Mouse (Mus musculus) cerebellum, adult 9-11 months (tissue): Measurements from ENCODE around the gene Dlst.

Experiments
- DNase-seq: peaks from one replicate; pipeline ENCODE4 v3.0.0; 2022

The Dlst gene

GRCm38 (mm10) chr12:85151002-85151774, 40.6 kb downstream of the Dlst start, which contains the start of gene Rps6kl1:
Rps6kl1 (minus strand) TSS chr12:85151264.
- DNase-seq = peak; percentile 93

- DNase-seq = no peak
Observed at GRCm38 (mm10) chr12:85153011-85153410, 42.4 kb downstream of the Dlst start.

- no peak for DNase-seq
Observed at GRCm38 (mm10) chr12:85156324-85156723, 45.7 kb downstream of the Dlst start.

DNA sequence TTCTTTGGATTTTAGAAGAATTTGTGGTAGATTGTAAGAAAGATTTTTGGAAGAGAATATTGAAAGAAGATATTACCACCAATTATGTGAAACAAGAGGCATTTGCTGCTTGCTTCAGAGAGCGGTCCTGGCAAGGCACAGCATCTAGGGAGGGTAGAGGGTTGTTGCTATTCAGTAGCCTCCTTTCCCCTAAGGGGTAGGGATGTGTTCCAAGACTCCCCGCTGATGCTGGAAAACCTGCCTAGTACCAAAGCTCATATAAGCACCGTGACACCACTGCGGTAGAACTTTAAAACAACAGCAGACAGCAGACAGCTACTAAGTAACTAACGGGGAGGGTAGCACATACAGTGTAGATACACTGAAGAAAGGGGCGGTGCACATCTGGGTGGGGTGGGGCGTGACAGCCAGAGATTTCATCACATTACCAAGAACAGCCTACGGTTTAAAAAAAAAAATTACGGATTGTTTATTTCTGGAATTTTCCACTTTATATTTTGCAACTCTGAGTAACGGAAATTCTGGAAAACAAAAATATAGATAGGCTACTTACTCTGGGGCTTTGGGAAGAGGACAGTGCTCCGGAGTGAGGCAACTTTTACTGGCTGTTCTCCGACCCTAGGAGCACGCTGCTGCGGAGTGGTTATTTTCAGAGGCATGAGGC, 47.3 kb downstream of the Dlst start:
- no peak for DNase-seq

DNA sequence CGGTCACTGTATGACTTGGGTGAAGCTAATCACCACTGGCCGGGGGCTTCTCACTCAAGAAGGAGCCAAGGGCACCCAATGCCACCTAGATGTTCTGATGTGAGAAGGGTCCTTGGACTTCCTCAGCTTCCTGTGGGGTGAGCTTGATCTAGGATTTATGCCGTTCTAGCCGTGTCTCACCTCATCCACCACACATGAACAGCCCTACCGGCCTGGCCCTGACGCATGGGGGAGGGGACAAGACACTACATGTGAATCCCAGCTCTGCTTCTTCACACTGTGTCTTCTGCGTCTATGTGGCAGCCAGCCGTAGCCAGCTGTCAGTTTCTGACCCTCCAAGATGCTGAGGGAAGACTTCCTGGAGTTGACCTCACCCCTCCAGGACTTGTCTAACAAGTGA, 48.2 kb downstream of the Dlst start:
- no peak for DNase-seq

DNA sequence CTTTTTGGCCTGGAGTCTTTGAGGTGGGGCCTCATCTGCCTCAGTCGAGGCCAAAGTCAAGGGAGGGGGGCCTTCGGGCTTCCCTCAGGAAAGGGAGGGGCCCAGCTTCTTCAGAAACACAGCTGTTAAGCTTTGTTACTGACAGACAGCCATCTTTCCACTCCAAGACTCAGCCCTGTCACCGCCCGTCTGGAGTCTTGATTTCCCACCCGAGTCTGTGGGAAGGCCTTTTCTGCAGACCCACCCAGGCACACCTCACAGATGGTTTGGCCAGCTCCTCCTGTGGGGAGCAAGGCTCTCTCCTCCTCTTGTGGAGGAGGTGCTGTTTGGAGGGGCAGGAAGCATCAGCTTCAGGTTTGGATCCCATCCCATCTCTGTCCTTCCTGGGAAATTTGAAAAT, 49.0 kb downstream of the Dlst start:
- DNase-seq = no peak

DNA sequence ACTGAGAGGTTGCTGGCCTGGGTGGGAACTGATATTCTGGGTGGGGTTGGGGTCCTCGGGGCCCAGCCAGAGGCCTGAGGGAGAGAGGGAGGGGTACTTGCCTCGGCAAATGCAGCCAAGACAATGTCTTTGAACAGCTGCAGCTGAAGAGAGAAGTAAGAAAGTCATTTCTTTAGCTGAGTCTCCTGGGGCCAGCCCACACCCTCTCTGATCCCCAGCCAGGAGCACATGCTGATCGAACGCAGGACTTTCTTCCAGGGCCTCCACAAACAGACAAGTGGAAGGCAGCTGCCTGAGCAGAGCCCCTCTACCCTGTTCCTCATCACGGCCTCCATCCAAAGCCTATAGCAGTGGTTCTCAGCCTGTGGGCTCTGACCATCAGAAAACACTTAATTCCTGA, 54.4 kb downstream of the Dlst start:
- DNase-seq = no peak

GRCm38 (mm10) chr12:85166631-85167030, 56.0 kb downstream of the Dlst start:
- no peak for DNase-seq

- DNase-seq = peak; percentile 76
Observed at GRCm38 (mm10) chr12:85169117-85169858, 58.7 kb downstream of the Dlst start.

GRCm38 (mm10) chr12:85169877-85170276, 59.2 kb downstream of the Dlst start:
- DNase-seq = no peak

DNA sequence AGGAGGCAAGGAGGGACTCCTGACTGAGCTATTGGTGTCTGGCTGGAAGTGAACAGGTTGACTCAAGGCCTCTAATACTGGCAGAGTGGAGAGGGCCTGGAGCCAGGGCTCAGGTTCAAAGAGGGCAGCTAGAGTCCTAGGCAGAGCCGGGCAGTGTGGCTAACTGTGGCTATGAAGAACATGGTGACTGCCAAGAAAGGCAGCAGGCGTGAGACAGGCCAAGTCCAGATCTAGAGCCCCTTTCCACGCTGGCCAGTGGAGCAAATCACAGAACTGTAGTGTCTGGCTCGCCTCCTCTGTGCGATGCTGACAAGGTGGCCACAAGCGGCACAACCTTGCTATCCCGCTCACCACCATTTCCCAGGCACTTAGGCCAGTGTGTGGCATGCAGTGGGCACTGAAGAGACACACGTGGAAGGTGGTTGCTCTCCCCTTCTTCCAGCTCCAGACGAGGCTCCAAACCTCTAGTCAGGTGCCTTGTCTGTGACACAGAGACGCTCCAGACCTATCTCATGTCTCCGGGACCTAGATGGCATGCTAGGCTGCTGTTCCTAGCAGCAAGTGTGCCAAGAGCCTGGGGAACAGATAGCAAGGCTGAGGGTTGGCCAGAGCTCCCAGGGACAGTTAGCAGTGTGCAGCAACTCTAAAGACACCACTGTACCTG, 59.8 kb downstream of the Dlst start:
- peak; percentile 67 for DNase-seq

DNA sequence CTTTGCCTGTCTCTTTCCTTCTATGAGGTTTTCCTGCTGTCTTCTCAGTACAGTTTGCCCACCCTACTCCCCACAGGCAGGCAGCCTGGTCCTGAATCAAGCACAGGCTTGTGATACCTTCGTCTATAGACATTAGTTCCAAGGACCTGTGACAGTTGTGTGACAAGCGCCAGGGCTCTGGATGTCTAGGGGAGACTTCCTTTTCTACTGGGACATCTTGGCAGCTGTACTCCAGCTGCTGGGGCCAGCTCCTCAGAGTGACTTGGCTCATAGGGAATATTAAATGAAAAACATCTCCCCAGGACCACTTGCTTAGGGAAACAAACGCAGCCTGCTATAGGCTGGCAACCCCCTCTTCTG, 60.3 kb downstream of the Dlst start:
- no peak for DNase-seq

- DNase-seq = no peak
Observed at GRCm38 (mm10) chr12:85174016-85174415, 63.4 kb downstream of the Dlst start.

- DNase-seq = no peak
Observed at GRCm38 (mm10) chr12:85175087-85175675, 64.5 kb downstream of the Dlst start.

GRCm38 (mm10) chr12:85175926-85176845, 65.6 kb downstream of the Dlst start:
- no peak for DNase-seq

- no peak for DNase-seq
Observed at GRCm38 (mm10) chr12:85176846-85177523, 66.4 kb downstream of the Dlst start.

GRCm38 (mm10) chr12:85177740-85178239, 67.2 kb downstream of the Dlst start, which contains the start of gene Pgf:
Pgf (minus strand) TSS chr12:85177790.
- DNase-seq = no peak

DNA sequence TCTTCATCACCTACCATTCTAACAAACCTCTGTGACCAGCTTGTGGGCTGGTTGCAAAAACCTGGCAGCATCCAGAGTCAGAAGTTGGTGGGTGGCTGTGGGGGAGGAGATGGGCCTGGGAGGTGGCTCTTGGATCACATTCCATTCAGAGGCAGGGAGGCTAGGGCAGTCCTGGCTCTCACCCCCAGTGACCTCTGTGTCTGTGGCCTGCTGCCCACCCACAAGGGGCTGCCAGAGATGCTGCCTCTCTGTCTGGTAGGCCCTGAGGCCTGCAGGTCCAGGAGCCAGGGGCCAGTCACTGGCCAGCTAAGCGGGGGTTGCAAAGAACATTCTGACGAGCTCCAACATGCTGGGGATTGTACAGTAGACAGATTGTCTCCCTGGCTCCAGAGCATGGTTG, 67.7 kb downstream of the Dlst start:
- no peak for DNase-seq

DNA sequence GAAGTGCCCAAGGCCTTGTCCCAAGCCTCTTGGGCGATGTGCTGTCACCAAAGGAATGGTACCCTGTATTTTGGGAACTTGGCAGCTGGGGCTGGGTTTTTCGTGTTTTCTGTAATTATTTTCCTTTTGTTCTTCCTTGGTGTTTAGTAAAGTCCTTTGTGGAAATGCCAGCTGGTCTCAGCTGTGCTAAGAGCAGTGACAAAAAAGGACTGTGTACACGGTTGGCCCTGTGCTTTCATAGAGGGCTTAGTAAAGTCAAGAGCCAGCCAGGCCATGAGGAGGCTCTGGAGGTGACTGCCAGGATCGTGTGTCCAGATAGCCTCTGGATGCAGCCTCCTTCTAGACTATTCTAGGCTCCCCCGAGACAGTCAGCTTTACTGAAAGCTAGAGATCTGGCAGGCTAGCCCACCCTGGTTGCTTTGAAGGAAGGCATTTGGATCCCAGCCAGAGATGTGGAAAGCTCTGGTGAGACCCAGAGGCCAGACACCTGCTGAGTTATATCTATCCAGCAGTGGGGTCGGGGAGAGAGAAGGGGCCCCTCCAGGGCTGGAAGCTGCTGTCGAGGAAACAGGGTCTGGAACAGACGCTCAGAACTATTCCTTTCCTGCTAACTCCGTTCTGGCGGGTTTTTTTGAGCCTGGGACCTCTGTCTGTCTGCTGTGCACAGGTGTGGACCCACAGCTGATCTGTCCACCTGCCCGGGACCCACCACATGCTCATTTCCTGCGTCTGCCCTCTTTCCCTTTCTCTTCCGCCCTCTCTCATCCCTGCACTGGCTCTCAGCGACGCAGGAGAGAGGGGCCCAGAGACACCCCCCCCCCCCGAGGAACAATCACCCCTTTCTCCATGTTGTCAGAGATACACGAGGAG, 71.1 kb downstream of the Dlst start:
- DNase-seq = no peak

DNA sequence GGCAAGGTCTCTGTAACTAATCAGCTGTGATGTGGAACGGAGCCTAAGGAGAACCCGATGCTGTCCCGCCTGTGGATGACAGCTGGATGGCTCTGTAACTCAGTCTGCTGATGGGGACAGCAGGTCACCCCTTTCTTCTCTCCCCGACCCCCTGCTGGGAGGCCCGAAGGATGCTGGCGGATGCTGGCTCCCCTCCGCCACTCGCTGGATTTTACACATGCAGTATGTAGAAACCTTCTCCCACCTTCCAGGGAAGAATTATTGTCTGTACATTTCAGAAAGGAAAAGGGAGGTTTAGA, 71.7 kb downstream of the Dlst start:
- no peak for DNase-seq
